Mouse (Mus musculus) layer of hippocampus, postnatal 36 days (tissue): ENCODE data around the gene Dact3. TPM values are rescaled to one million over a fixed set of nuclear protein-coding genes. Genes with fewer than 3 reads are reported as not detected.

Experiments used
- DNase-seq, 2 experiments: peaks; one replicate each; pipeline ENCODE4 v3.0.0; 2022
- total RNA-seq, 2 experiments: library from RNA; stranded (reverse); gene quantifications; 2 replicates each; pipeline ENCODE4 v1.2.3; 2021

Gene Dact3
- total RNA-seq, 2 experiments from 2014 or later, result 146 to 149 TPM

GRCm38 (mm10) chr7:16893612-16894011 lies 18.5 kb downstream of the Dact3 start:
- no peak for DNase-seq

GRCm38 (mm10) chr7:16894279-16894678 lies 19.2 kb downstream of the Dact3 start:
- DNase-seq, result no peak

GRCm38 (mm10) chr7:16895000-16895399 lies 19.9 kb downstream of the Dact3 start:
- peak in 1 of 2 experiments; percentile 63 for DNase-seq

GRCm38 (mm10) chr7:16895511-16895910 lies 20.4 kb downstream of the Dact3 start:
- DNase-seq, result no peak

- DNase-seq, result no peak
Measured at GRCm38 (mm10) chr7:16900526-16900925, 25.4 kb downstream of the Dact3 start.

GRCm38 (mm10) chr7:16903439-16903955 lies 28.4 kb downstream of the Dact3 start:
- no peak for DNase-seq

GRCm38 (mm10) chr7:16904120-16904675 lies 29.1 kb downstream of the Dact3 start:
- DNase-seq, result no peak

- no peak for DNase-seq
Measured at GRCm38 (mm10) chr7:16905491-16906021, 30.4 kb downstream of the Dact3 start.

GRCm38 (mm10) chr7:16906281-16906680 lies 31.2 kb downstream of the Dact3 start, which contains the start of gene Ptgir:
TSS of gene Ptgir (plus strand) at chr7:16906490.
- no peak for DNase-seq

- no peak for DNase-seq
Measured at GRCm38 (mm10) chr7:16906889-16907559, 31.9 kb downstream of the Dact3 start.

GRCm38 (mm10) chr7:16907842-16908241 lies 32.7 kb downstream of the Dact3 start:
- DNase-seq, result no peak

GRCm38 (mm10) chr7:16908367-16908766 lies 33.2 kb downstream of the Dact3 start:
- DNase-seq, result no peak

- DNase-seq, result no peak
Measured at GRCm38 (mm10) chr7:16908859-16909258, 33.7 kb downstream of the Dact3 start.

- no peak for DNase-seq
Measured at GRCm38 (mm10) chr7:16909909-16910308, 34.8 kb downstream of the Dact3 start.

- DNase-seq, result no peak
Measured at GRCm38 (mm10) chr7:16911904-16912303, 36.8 kb downstream of the Dact3 start.

- DNase-seq, result no peak
Measured at GRCm38 (mm10) chr7:16912360-16912759, 37.2 kb downstream of the Dact3 start.

- DNase-seq, result peak; percentile 69 to 71
Measured at GRCm38 (mm10) chr7:16913806-16914452, 38.8 kb downstream of the Dact3 start.

- no peak for DNase-seq
Measured at GRCm38 (mm10) chr7:16914453-16915343, 39.6 kb downstream of the Dact3 start.

- DNase-seq, result no peak
Measured at GRCm38 (mm10) chr7:16915461-16916340, 40.6 kb downstream of the Dact3 start.

- peak; percentile 29 to 33 for DNase-seq
Measured at GRCm38 (mm10) chr7:16916342-16917265, 41.5 kb downstream of the Dact3 start.
